Mouse (Mus musculus): ENCODE data around the gene Mettl17. TPM values are rescaled to one million over a fixed set of nuclear protein-coding genes. Genes with fewer than 3 reads are reported as not detected.
A peak's percentile ranks its signal among the peaks of the same experiment; 100 is the strongest.
"Not testable (repeated sequence)": the region's sequence is repeated elsewhere in the genome, so short reads cannot be mapped to it uniquely, and the experiment has no call there.

Gene Mettl17
- polyA plus RNA-seq, 1 experiment from 2014 or later = 85.2 TPM

- not testable (repeated sequence) for H3K4me1 ChIP-seq (ENCODE audit: control insufficient read depth, insufficient read depth, low read length); H3K9me3 ChIP-seq (ENCODE audit: control insufficient read depth, low read length); H3K27ac ChIP-seq (replicated peaks; ENCODE audit: low read depth, low read length); H3K9ac ChIP-seq (replicated peaks; ENCODE audit: low read length); H3K4me3 ChIP-seq (replicated peaks; ENCODE audit: low read depth, low read length); H3K4me2 ChIP-seq (ENCODE audit: low read length); H3K36me3 ChIP-seq (ENCODE audit: control insufficient read depth, insufficient read depth, low read length); H3K27me3 ChIP-seq (ENCODE audit: control insufficient read depth, insufficient read depth, low read length); ATAC-seq (ENCODE audit: low FRiP score, low TSS enrichment)
- DNase-seq = peak; percentile 40
- WGBS = 11% methylated on average over 1 of the region's 1 CpGs
Observed at GRCm38 (mm10) chr14:51863603-51864002, 21.0 kb upstream of the Mettl17 start.

- Histone ChIP-seq H3K4me3 (replicated peaks; ENCODE audit: low read depth, low read length) (no peak overlapping the region), H3K4me2 (ENCODE audit: low read length) (no peak overlapping the region), H3K27me3 (ENCODE audit: control insufficient read depth, insufficient read depth, low read length) (no peaks in the 10 kb centered on the region), H3K9me3 (ENCODE audit: control insufficient read depth, low read length) (no peaks in the 10 kb centered on the region), H3K36me3 (ENCODE audit: control insufficient read depth, insufficient read depth, low read length) (no peaks in the 10 kb centered on the region), H3K9ac (replicated peaks; ENCODE audit: low read length) (no peak overlapping the region), H3K27ac (replicated peaks; ENCODE audit: low read depth, low read length) (no peak overlapping the region), H3K4me1 (ENCODE audit: control insufficient read depth, insufficient read depth, low read length) (no peaks in the 10 kb centered on the region)
- DNase-seq = no peak
- no peak for ATAC-seq (ENCODE audit: low FRiP score, low TSS enrichment)
- WGBS = 84% methylated on average over 2 of the region's 2 CpGs
Observed at GRCm38 (mm10) chr14:51870756-51871155, 13.9 kb upstream of the Mettl17 start.

DNA sequence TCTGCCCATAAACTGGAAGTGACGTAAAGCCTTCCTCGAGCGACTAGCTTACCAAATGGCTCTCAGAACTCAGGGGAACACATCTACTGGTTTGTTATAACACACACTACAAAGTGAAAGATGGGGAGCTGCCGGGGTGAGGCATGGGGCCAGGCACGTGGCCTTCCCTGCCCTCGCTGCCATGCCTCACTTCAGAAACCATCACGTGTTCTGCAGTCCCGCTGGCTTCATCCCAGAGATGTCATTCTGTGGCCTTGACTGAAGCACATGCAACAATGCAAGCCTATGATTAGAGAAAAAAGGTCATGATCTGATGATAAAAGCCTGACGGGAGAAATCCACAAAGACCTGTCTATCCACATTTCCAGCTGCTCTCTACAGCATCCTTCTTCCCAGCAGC lies 12.9 kb upstream of the Mettl17 start:
- Histone ChIP-seq H3K27ac (replicated peaks; ENCODE audit: low read depth, low read length) (no peak overlapping the region), H3K9ac (replicated peaks; ENCODE audit: low read length) (no peak overlapping the region), H3K4me1 (ENCODE audit: control insufficient read depth, insufficient read depth, low read length) (no peaks in the 10 kb centered on the region), H3K4me3 (replicated peaks; ENCODE audit: low read depth, low read length) (no peak overlapping the region), H3K27me3 (ENCODE audit: control insufficient read depth, insufficient read depth, low read length) (no peaks in the 10 kb centered on the region), H3K4me2 (ENCODE audit: low read length) (no peak overlapping the region), H3K9me3 (ENCODE audit: control insufficient read depth, low read length) (no peaks in the 10 kb centered on the region), H3K36me3 (ENCODE audit: control insufficient read depth, insufficient read depth, low read length) (no peaks in the 10 kb centered on the region)
- no peak for DNase-seq
- ATAC-seq (ENCODE audit: low FRiP score, low TSS enrichment) = no peak
- 84% methylated on average over 9 of the region's 9 CpGs for WGBS

DNA sequence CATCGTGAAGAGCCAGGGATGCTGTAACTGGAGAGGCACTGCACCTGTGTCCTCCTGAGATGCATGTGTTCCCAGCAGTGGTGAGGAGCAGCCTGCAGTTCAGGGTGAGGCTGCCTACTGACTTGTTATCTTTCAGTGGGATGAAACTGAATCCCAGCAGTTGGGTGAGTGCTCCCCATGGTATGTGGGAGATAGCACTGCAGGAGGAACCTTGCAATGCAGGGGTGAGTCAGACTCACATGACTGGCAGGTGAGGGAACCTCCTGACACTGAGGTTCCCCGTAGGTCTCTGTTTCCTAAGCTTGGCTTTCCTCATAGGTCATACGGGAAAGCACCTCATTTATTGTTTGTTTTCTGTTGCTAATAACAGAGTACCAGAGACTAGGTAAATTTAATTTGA lies 7.1 kb upstream of the Mettl17 start:
- no peak for DNase-seq
- H3K4me3 ChIP-seq (replicated peaks; ENCODE audit: low read depth, low read length) = no peak overlapping the region
- no peaks in the 10 kb centered on the region for H3K36me3 ChIP-seq (ENCODE audit: control insufficient read depth, insufficient read depth, low read length)
- no peak overlapping the region for H3K27ac ChIP-seq (replicated peaks; ENCODE audit: low read depth, low read length)
- H3K27me3 ChIP-seq (ENCODE audit: control insufficient read depth, insufficient read depth, low read length) = no peaks in the 10 kb centered on the region
- H3K9me3 ChIP-seq (ENCODE audit: control insufficient read depth, low read length) = no peaks in the 10 kb centered on the region
- no peak overlapping the region for H3K9ac ChIP-seq (replicated peaks; ENCODE audit: low read length)
- 83% methylated on average over 3 of the region's 3 CpGs for WGBS
- no peaks in the 10 kb centered on the region for H3K4me1 ChIP-seq (ENCODE audit: control insufficient read depth, insufficient read depth, low read length)
- ATAC-seq (ENCODE audit: low FRiP score, low TSS enrichment) = no peak
- H3K4me2 ChIP-seq (ENCODE audit: low read length) = no peak overlapping the region

DNA sequence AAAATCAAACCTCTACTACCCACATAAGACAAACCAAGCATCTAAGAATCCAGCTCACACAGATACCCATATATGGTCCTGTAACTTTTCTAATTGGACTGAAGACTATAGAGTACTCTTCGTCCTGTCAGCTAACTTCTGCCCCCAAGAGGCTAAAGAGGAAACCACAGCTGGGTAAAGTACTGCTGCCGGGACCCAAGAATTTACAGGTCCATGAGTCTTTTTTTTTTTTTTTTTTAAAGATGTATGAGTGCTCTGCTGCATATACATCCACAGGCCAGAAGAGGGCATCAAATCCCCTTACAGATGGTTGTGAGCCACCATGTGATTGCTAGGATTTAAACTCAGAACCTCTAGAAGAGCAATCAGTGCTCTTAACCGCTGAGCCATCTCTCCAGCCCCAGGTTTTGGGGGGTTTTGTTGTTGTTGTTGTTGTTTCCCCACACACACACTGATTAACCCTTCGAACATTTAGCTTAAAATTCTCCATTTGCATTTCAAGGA lies 1.1 kb upstream of the Mettl17 start:
- H3K9me3 ChIP-seq (ENCODE audit: control insufficient read depth, low read length) = no peaks in the 10 kb centered on the region
- WGBS = under 1% methylated on average over 4 of the region's 4 CpGs
- peak overlapping the region; percentile 81 for H3K27ac ChIP-seq (replicated peaks; ENCODE audit: low read depth, low read length)
- peak overlapping the region; percentile 83 for H3K4me2 ChIP-seq (ENCODE audit: low read length)
- peak overlapping the region; percentile 77 for H3K4me3 ChIP-seq (replicated peaks; ENCODE audit: low read depth, low read length)
- H3K9ac ChIP-seq (replicated peaks; ENCODE audit: low read length) = no peak overlapping the region; the same call in 1 of the 2 replicates
- peaks cover 12% of the 10 kb centered on the region for H3K4me1 ChIP-seq (ENCODE audit: control insufficient read depth, insufficient read depth, low read length)
- no peaks in the 10 kb centered on the region for H3K27me3 ChIP-seq (ENCODE audit: control insufficient read depth, insufficient read depth, low read length)
- peak; percentile 83 for DNase-seq
- peaks cover 20% of the 10 kb centered on the region for H3K36me3 ChIP-seq (ENCODE audit: control insufficient read depth, insufficient read depth, low read length)
- peak; percentile 32 for ATAC-seq (ENCODE audit: low FRiP score, low TSS enrichment)

GRCm38 (mm10) chr14:51884031-51884544 lies 554 bp upstream of the Mettl17 start:
- H3K27ac ChIP-seq (replicated peaks; ENCODE audit: low read depth, low read length) = peak overlapping the region; percentile 81
- peak; percentile 69 for DNase-seq
- H3K9ac ChIP-seq (replicated peaks; ENCODE audit: low read length) = peak overlapping the region; percentile 76
- WGBS = 1% methylated on average over 14 of the region's 14 CpGs
- H3K27me3 ChIP-seq (ENCODE audit: control insufficient read depth, insufficient read depth, low read length) = no peaks in the 10 kb centered on the region
- ATAC-seq (ENCODE audit: low FRiP score, low TSS enrichment) = peak; percentile 4
- no peaks in the 10 kb centered on the region for H3K9me3 ChIP-seq (ENCODE audit: control insufficient read depth, low read length)
- H3K36me3 ChIP-seq (ENCODE audit: control insufficient read depth, insufficient read depth, low read length) = peaks cover 26% of the 10 kb centered on the region
- peak overlapping the region; percentile 77 for H3K4me3 ChIP-seq (replicated peaks; ENCODE audit: low read depth, low read length)
- H3K4me2 ChIP-seq (ENCODE audit: low read length) = peak overlapping the region; percentile 83
- peaks cover 12% of the 10 kb centered on the region for H3K4me1 ChIP-seq (ENCODE audit: control insufficient read depth, insufficient read depth, low read length)

DNA sequence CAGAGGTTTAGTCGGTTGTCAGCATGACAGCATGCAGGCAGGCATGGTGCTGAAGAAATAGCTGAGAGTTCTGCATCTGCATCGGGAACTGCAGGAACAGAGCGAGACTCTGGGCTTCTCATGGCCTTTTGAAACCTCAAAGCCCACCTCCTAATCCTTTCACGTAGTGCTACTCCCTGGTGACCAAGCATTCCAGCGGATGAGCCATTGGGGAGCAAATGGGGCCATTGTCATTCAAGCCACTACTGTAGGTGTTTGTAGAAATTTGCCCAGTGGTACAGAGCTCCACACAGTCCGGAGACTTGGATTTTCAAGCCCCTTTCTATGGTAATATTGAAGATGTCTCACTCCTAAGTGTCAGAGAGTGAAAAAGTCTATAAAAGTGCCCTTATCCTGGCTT lies 1.4 kb downstream of the Mettl17 start:
- no peak for ATAC-seq (ENCODE audit: low FRiP score, low TSS enrichment)
- no peaks in the 10 kb centered on the region for H3K27me3 ChIP-seq (ENCODE audit: control insufficient read depth, insufficient read depth, low read length)
- H3K36me3 ChIP-seq (ENCODE audit: control insufficient read depth, insufficient read depth, low read length) = peaks cover 43% of the 10 kb centered on the region
- H3K4me2 ChIP-seq (ENCODE audit: low read length) = peak overlapping the region; percentile 83
- peak overlapping the region; percentile 76; the same call in 1 of the 2 replicates for H3K9ac ChIP-seq (replicated peaks; ENCODE audit: low read length)
- peaks cover 12% of the 10 kb centered on the region for H3K4me1 ChIP-seq (ENCODE audit: control insufficient read depth, insufficient read depth, low read length)
- no peaks in the 10 kb centered on the region for H3K9me3 ChIP-seq (ENCODE audit: control insufficient read depth, low read length)
- H3K4me3 ChIP-seq (replicated peaks; ENCODE audit: low read depth, low read length) = peak overlapping the region; percentile 77
- H3K27ac ChIP-seq (replicated peaks; ENCODE audit: low read depth, low read length) = no peak overlapping the region
- DNase-seq = no peak
- WGBS = 42% methylated on average over 6 of the region's 6 CpGs

DNA sequence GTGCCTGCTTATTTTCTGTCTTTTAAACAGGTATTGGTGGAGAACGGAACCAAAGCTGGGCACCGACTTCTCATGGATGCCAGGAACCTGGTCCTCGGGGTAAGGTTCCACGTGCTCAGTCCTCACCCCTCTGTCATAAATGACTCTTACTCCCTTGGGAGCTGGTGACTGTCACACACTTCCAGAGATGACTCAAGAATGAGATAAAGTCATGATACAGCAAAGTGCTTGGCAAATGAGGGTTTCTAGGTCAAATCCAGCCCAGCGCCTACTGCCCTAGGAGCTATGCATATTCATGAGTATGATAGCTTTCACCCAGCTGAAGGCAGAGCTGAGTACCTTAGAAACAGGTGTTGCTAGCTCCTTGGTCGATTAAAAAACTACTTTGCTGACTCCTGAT lies 5.2 kb downstream of the Mettl17 start:
- DNase-seq = no peak
- Histone ChIP-seq H3K9ac (replicated peaks; ENCODE audit: low read length) (no peak overlapping the region), H3K36me3 (ENCODE audit: control insufficient read depth, insufficient read depth, low read length) (peaks cover 64% of the 10 kb centered on the region), H3K4me3 (replicated peaks; ENCODE audit: low read depth, low read length) (no peak overlapping the region), H3K27me3 (ENCODE audit: control insufficient read depth, insufficient read depth, low read length) (no peaks in the 10 kb centered on the region), H3K9me3 (ENCODE audit: control insufficient read depth, low read length) (no peaks in the 10 kb centered on the region), H3K27ac (replicated peaks; ENCODE audit: low read depth, low read length) (no peak overlapping the region), H3K4me2 (ENCODE audit: low read length) (no peak overlapping the region), H3K4me1 (ENCODE audit: control insufficient read depth, insufficient read depth, low read length) (peaks cover 12% of the 10 kb centered on the region)
- ATAC-seq (ENCODE audit: low FRiP score, low TSS enrichment) = no peak
- 89% methylated on average over 6 of the region's 6 CpGs for WGBS

GRCm38 (mm10) chr14:51892191-51892939 lies 7.7 kb downstream of the Mettl17 start, which contains the start of gene Slc39a2:
Gene Slc39a2 (plus strand): TSS chr14:51892889.
- H3K4me3 ChIP-seq (replicated peaks; ENCODE audit: low read depth, low read length) = no peak within 1 kb of the TSS
- no peaks in the 10 kb centered on the region for H3K9me3 ChIP-seq (ENCODE audit: control insufficient read depth, low read length)
- DNase-seq (no peak), ATAC-seq (ENCODE audit: low FRiP score, low TSS enrichment) (no peak)
- no peak within 1 kb of the TSS for H3K9ac ChIP-seq (replicated peaks; ENCODE audit: low read length)
- 97% methylated on average over 9 of the region's 9 CpGs for WGBS
- H3K36me3 ChIP-seq (ENCODE audit: control insufficient read depth, insufficient read depth, low read length) = peaks cover 64% of the 10 kb centered on the region
- H3K27ac ChIP-seq (replicated peaks; ENCODE audit: low read depth, low read length) = no peak within 1 kb of the TSS
- no peak within 1 kb of the TSS for H3K4me2 ChIP-seq (ENCODE audit: low read length)
- H3K27me3 ChIP-seq (ENCODE audit: control insufficient read depth, insufficient read depth, low read length) = no peaks in the 10 kb centered on the region
- no peaks in the 10 kb centered on the region for H3K4me1 ChIP-seq (ENCODE audit: control insufficient read depth, insufficient read depth, low read length)

Data from midbrain, embryonic 14.5 days (tissue).